Comparison of ENCODE assay signal across 8 mouse cellular contexts in the genomic region with DNA sequence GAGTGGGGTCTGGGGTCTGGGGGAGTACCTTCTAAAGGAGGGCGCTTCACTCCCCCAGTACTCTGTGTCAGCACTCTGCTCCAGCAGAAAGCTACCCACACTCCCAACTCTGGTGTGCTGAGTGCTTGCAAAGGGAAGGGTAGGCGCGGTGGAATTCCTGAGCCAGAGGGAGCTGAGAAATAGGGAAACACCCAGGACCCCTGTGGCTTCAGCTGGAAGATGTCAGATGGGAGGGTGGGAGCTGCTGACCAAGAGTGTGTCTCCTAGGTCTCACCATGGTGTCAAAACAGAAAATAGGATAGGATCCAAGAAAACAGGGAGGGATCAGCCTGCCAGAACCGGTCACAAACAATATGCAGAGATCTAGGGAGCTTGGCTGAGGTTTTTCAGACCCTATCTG. TPM values are rescaled to one million over a fixed set of nuclear protein-coding genes. Genes with fewer than 3 reads are reported as not detected.
DNase-seq lines count a peak whose midpoint lies in the region; ATAC-seq and TF ChIP-seq lines count a peak whose summit lies in the region.

No protein-coding gene starts in this region.

- 8% methylated on average over 4 of the region's 4 CpGs for whole genome bisulfite sequencing in heart, embryonic 13.5 days
- 1% methylated on average over 4 of the region's 4 CpGs for WGBS in hindbrain, postnatal 0 days
- 38% methylated on average over 4 of the region's 4 CpGs for WGBS in thymus, adult 2 months

- peaks cover 5% of the 10 kb centered on the region for H3K4me1 ChIP-seq in heart, embryonic 13.5 days
- no peaks in the 10 kb centered on the region for H3K4me1 ChIP-seq in hindbrain, postnatal 0 days (ENCODE audit: insufficient read depth, low read length)
- H3K4me1 ChIP-seq in thymus, adult 2 months (replicated peaks; ENCODE audit: control insufficient read depth, insufficient read depth, low read length): 0 out of 2 replicates have a peak, but pooled peaks cover 8% of the 10 kb centered on the region

- H3K36me3 ChIP-seq in heart, embryonic 13.5 days: no peaks in the 10 kb centered on the region
- no peaks in the 10 kb centered on the region for H3K36me3 ChIP-seq in hindbrain, postnatal 0 days (ENCODE audit: insufficient read depth, low read length)
- H3K36me3 ChIP-seq in thymus, adult 2 months (ENCODE audit: control insufficient read depth, insufficient read depth, low read length): no peaks in the 10 kb centered on the region

- H3K4me3 ChIP-seq in heart, embryonic 13.5 days: peak overlapping the region; percentile 81
- peak overlapping the region; percentile 60 for H3K4me3 ChIP-seq in hindbrain, postnatal 0 days (ENCODE audit: low read length)
- no peak overlapping the region for H3K4me3 ChIP-seq in thymus, adult 2 months (ENCODE audit: control insufficient read depth, insufficient read depth, low read length)

- DNase-seq in heart, adult 9 months (ENCODE audit: low spot score in 2 of 2): no peak
- DNase-seq in ES-CJ7 (ENCODE audit: low read depth, low spot score): peak; percentile 92
- peak; percentile 36 to 44 for DNase-seq in cerebellum, postnatal 14 days
- DNase-seq in hindbrain, postnatal 0 days (ENCODE audit: low spot score): peak; percentile 34
- peak; percentile 22 for DNase-seq in naive thymus-derived CD4-positive, alpha-beta T cell, adult 2 months (ENCODE audit: low read depth)
- DNase-seq in thymus, adult 2 months: no peak
- DNase-seq in adrenal gland, adult 8-10 months: no peak

- TF ChIP-seq CTCF in hindbrain, postnatal 0 days (IDR thresholded peaks at IDR 0.05; ENCODE audit: low read depth): no peak
- TF ChIP-seq CTCF in thymus, adult 2 months (IDR thresholded peaks at IDR 0.05; ENCODE audit: borderline replicate concordance, control insufficient read depth, extremely low read depth, insufficient read depth, low read length, poor library complexity): no peak

- H3K4me2 ChIP-seq in heart, embryonic 13.5 days: peak overlapping the region; percentile 93
- H3K4me2 ChIP-seq in hindbrain, postnatal 0 days (ENCODE audit: low read depth, low read length): peak overlapping the region; percentile 74

- peak overlapping the region; percentile 32; the same call in 1 of the 2 replicates for H3K27ac ChIP-seq in heart, embryonic 13.5 days (replicated peaks)
- H3K27ac ChIP-seq in hindbrain, postnatal 0 days: peak overlapping the region; percentile 80
- H3K27ac ChIP-seq in thymus, adult 2 months (ENCODE audit: control insufficient read depth, insufficient read depth, low read length): no peak overlapping the region

- ATAC-seq in heart, embryonic 13.5 days (ENCODE audit: extremely low read depth, insufficient number of reproducible peaks, low FRiP score, low TSS enrichment): peak; percentile 37; the same call in 1 of the 2 replicates
- ATAC-seq in hindbrain, postnatal 0 days: peak; percentile 86

- no peaks in the 10 kb centered on the region for H3K9me3 ChIP-seq in heart, embryonic 13.5 days
- H3K9me3 ChIP-seq in hindbrain, postnatal 0 days (ENCODE audit: low read length): no peaks in the 10 kb centered on the region

- H3K9ac ChIP-seq in heart, embryonic 13.5 days: peak overlapping the region; percentile 84
- peak overlapping the region; percentile 72 for H3K9ac ChIP-seq in hindbrain, postnatal 0 days (replicated peaks; ENCODE audit: low read length)

- no peaks in the 10 kb centered on the region for H3K27me3 ChIP-seq in heart, embryonic 13.5 days (replicated peaks)
- no peaks in the 10 kb centered on the region for H3K27me3 ChIP-seq in hindbrain, postnatal 0 days (ENCODE audit: insufficient read depth, low read length)
- no peaks in the 10 kb centered on the region for H3K27me3 ChIP-seq in thymus, adult 2 months (ENCODE audit: control insufficient read depth, insufficient read depth, low read length)

- no peak for TF ChIP-seq POLR2A in thymus, adult 2 months (IDR thresholded peaks at IDR 0.05; ENCODE audit: control insufficient read depth, extremely low read depth, insufficient read depth, low read length, poor library complexity)

RNA-seq across cellular contexts. Expression of gene Cd55, which starts 0.3 kb away (rescaled TPM):
- polyA plus RNA-seq in heart, embryonic 13.5 days (2015; fragmentation: Nextera tagmentation; extraction: Ambion mirVana): 11.1 and 13.6 TPM in 2 replicates
- total RNA-seq in hindbrain, postnatal 0 days (2014; rRNA removed): 10.0 and 11.5 TPM in 2 replicates
- 13.5 and 13.7 TPM in 2 replicates for polyA plus RNA-seq in hindbrain, postnatal 0 days (2015; fragmentation: Nextera tagmentation; extraction: Ambion mirVana)
- polyA plus RNA-seq in thymus, adult 2 months (2012; rRNA removed): 3.4 and 3.6 TPM in 2 replicates
- 10 to 100 TPM; 15.7 to 29.0 (median 20.0) TPM for total RNA-seq in adrenal gland, adult 8-10 months (2022)

RNA-seq across cellular contexts. Expression of gene Cd55b, which starts 40.1 kb away (rescaled TPM):
- not detected in 2 replicates for polyA plus RNA-seq in heart, embryonic 13.5 days (2015; fragmentation: Nextera tagmentation; extraction: Ambion mirVana)
- total RNA-seq in hindbrain, postnatal 0 days (2014; rRNA removed): not detected in 2 replicates
- polyA plus RNA-seq in hindbrain, postnatal 0 days (2015; fragmentation: Nextera tagmentation; extraction: Ambion mirVana): not detected in 2 replicates
- not detected in 2 replicates for polyA plus RNA-seq in thymus, adult 2 months (2012; rRNA removed)
- under 1 TPM in 1 of 4 experiments, not detected in 3; 0.65 TPM for total RNA-seq in adrenal gland, adult 8-10 months (2022)

Comparison
In these comparisons a context has a peak if more than half of its experiments do, and no peak if none do; other contexts are left out.
1. DNase-seq: peak in ES-CJ7 (single experiment), cerebellum, postnatal 14 days (2 of 2), hindbrain, postnatal 0 days (single experiment) and naive thymus-derived CD4-positive, alpha-beta T cell, adult 2 months (single experiment); none in heart, adult 9 months (0 of 2), thymus, adult 2 months (single experiment) and adrenal gland, adult 8-10 months (single experiment).